Mouse (Mus musculus): ENCODE measurements around the gene Wdr49.

Gene Wdr49

GRCm38 (mm10) chr3:75482056-75482455, at the start of gene Wdr49:
TSS of gene Wdr49 (minus strand) at chr3:75482156.
- no peak for DNase-seq (ENCODE audit: low spot score in 2 of 2)

- DNase-seq (ENCODE audit: low spot score in 2 of 2), result no peak
Observed at GRCm38 (mm10) chr3:75531074-75531473, 49.1 kb upstream of the Wdr49 start.

GRCm38 (mm10) chr3:75522527-75522926, 40.6 kb upstream of the Wdr49 start:
- no peak for DNase-seq (ENCODE audit: low spot score in 2 of 2)

GRCm38 (mm10) chr3:75521314-75521713, 39.4 kb upstream of the Wdr49 start:
- DNase-seq (ENCODE audit: low spot score in 2 of 2), result no peak

GRCm38 (mm10) chr3:75517631-75518250, 35.8 kb upstream of the Wdr49 start:
- peak; percentile 17 to 47 for DNase-seq (ENCODE audit: low spot score in 2 of 2)

GRCm38 (mm10) chr3:75498961-75499960, 17.3 kb upstream of the Wdr49 start:
- no peak for DNase-seq (ENCODE audit: low spot score in 2 of 2)

GRCm38 (mm10) chr3:75492913-75493312, 11.0 kb upstream of the Wdr49 start:
- no peak for DNase-seq (ENCODE audit: low spot score in 2 of 2)

- no peak for DNase-seq (ENCODE audit: low spot score in 2 of 2)
Observed at GRCm38 (mm10) chr3:75475106-75475505, 6.8 kb downstream of the Wdr49 start.

GRCm38 (mm10) chr3:75474657-75475056, 7.3 kb downstream of the Wdr49 start:
- no peak for DNase-seq (ENCODE audit: low spot score in 2 of 2)

- DNase-seq (ENCODE audit: low spot score in 2 of 2), result no peak
Observed at GRCm38 (mm10) chr3:75468154-75468553, 13.8 kb downstream of the Wdr49 start.

- DNase-seq (ENCODE audit: low spot score in 2 of 2), result no peak
Observed at GRCm38 (mm10) chr3:75430564-75431181, 51.3 kb downstream of the Wdr49 start.

- no peak for DNase-seq (ENCODE audit: low spot score in 2 of 2)
Observed at GRCm38 (mm10) chr3:75395918-75396317, 86.0 kb downstream of the Wdr49 start.

GRCm38 (mm10) chr3:75395121-75395895, 86.6 kb downstream of the Wdr49 start:
- peak in 1 of 2 experiments; percentile 9 for DNase-seq (ENCODE audit: low spot score in 2 of 2)

- DNase-seq (ENCODE audit: low spot score in 2 of 2), result no peak
Observed at GRCm38 (mm10) chr3:75394487-75394886, 87.5 kb downstream of the Wdr49 start.

- DNase-seq (ENCODE audit: low spot score in 2 of 2), result peak in 1 of 2 experiments; percentile 10
Observed at GRCm38 (mm10) chr3:75381776-75382175, 100.2 kb downstream of the Wdr49 start.

- DNase-seq (ENCODE audit: low spot score in 2 of 2), result no peak
Observed at GRCm38 (mm10) chr3:75353972-75354371, 128.0 kb downstream of the Wdr49 start.

- no peak for DNase-seq (ENCODE audit: low spot score in 2 of 2)
Observed at GRCm38 (mm10) chr3:75337196-75337595, 144.8 kb downstream of the Wdr49 start.

- peak; percentile 20 to 56 for DNase-seq (ENCODE audit: low spot score in 2 of 2)
Observed at GRCm38 (mm10) chr3:75320999-75321398, 161.0 kb downstream of the Wdr49 start.

- no peak for DNase-seq (ENCODE audit: low spot score in 2 of 2)
Observed at GRCm38 (mm10) chr3:75308861-75309260, 173.1 kb downstream of the Wdr49 start.

GRCm38 (mm10) chr3:75308228-75308627, 173.7 kb downstream of the Wdr49 start:
- no peak for DNase-seq (ENCODE audit: low spot score in 2 of 2)

- no peak for DNase-seq (ENCODE audit: low spot score in 2 of 2)
Observed at GRCm38 (mm10) chr3:75305584-75305983, 176.4 kb downstream of the Wdr49 start.

- no peak for DNase-seq (ENCODE audit: low spot score in 2 of 2)
Observed at GRCm38 (mm10) chr3:75304621-75305020, 177.3 kb downstream of the Wdr49 start.
